Mouse (Mus musculus) spleen, postnatal 10 days (tissue): ENCODE measurements around the gene Trpt1.
A peak's percentile ranks its signal among the peaks of the same experiment; 100 is the strongest.

ENCODE experiments used
- DNase-seq, 2 experiments: peaks; one replicate each; pipeline ENCODE4 v3.0.0; 2021 to 2022; ENCODE audit warnings: low spot score in 2 of 2

Trpt1 gene

GRCm38 (mm10) chr19:6992011-6992858 is 3.7 kb upstream of the Trpt1 start, which contains the start of gene Dnajc4:
TSS of gene Dnajc4 (minus strand) at chr19:6992572.
- peak; percentile 89 to 98 for DNase-seq

- no peak for DNase-seq
Observed at GRCm38 (mm10) chr19:6993011-6993770, 2.7 kb upstream of the Trpt1 start.

GRCm38 (mm10) chr19:6994002-6994401 is 1.9 kb upstream of the Trpt1 start:
- no peak for DNase-seq

- no peak for DNase-seq
Observed at GRCm38 (mm10) chr19:6994489-6994888, 1.4 kb upstream of the Trpt1 start.

- peak in 1 of 2 experiments; percentile 35 for DNase-seq
Observed at GRCm38 (mm10) chr19:6995255-6995991, 508 bp upstream of the Trpt1 start.

- DNase-seq, result no peak
Observed at GRCm38 (mm10) chr19:6997721-6998290, 1.9 kb downstream of the Trpt1 start.

GRCm38 (mm10) chr19:6999360-7000063 is 3.6 kb downstream of the Trpt1 start:
- no peak for DNase-seq

- DNase-seq, result no peak
Observed at GRCm38 (mm10) chr19:7006892-7007593, 11.1 kb downstream of the Trpt1 start.

GRCm38 (mm10) chr19:7012426-7012825 is 16.5 kb downstream of the Trpt1 start:
- DNase-seq, result no peak

GRCm38 (mm10) chr19:7013984-7014383 is 18.1 kb downstream of the Trpt1 start:
- no peak for DNase-seq

GRCm38 (mm10) chr19:7014481-7015135 is 18.7 kb downstream of the Trpt1 start:
- no peak for DNase-seq

GRCm38 (mm10) chr19:7017541-7018457 is 21.9 kb downstream of the Trpt1 start:
- DNase-seq, result peak; percentile 48 to 75

- peak; percentile 42 to 55 for DNase-seq
Observed at GRCm38 (mm10) chr19:7018546-7018945, 22.6 kb downstream of the Trpt1 start.

- DNase-seq, result peak; percentile 71 to 81
Observed at GRCm38 (mm10) chr19:7019191-7019590, 23.3 kb downstream of the Trpt1 start, which contains the start of gene Fermt3. TSS of gene Fermt3 (minus strand) at chr19:7019469.

- peak; percentile 54 to 80 for DNase-seq
Observed at GRCm38 (mm10) chr19:7020224-7020641, 24.3 kb downstream of the Trpt1 start.

- no peak for DNase-seq
Observed at GRCm38 (mm10) chr19:7029531-7029930, 33.6 kb downstream of the Trpt1 start.

GRCm38 (mm10) chr19:7034006-7034405 is 38.1 kb downstream of the Trpt1 start:
- DNase-seq, result no peak

- DNase-seq, result peak in 1 of 2 experiments; percentile 74
Observed at GRCm38 (mm10) chr19:7039088-7039720, 43.3 kb downstream of the Trpt1 start.
